Comparison of ENCODE assay signal across 9 mouse cellular contexts in genomic region chr19:28963513-28963841, GRCm38 (mm10). TPM values are rescaled to one million over a fixed set of nuclear protein-coding genes. Genes with fewer than 3 reads are reported as not detected.
DNase-seq lines count a peak whose midpoint lies in the region; ATAC-seq lines count a peak whose summit lies in the region.
"Had no signal": no experiment of that assay in that cellular context is flagged by ENCODE, and none has a peak within 500 bp of the region (broad histone marks: within the 10 kb centered on the region; RNA-seq: fewer than 3 reads in every experiment).

No protein-coding gene starts in this region.

- WGBS in kidney, embryonic 15.5 days, result 2% methylated on average over 4 of the region's 4 CpGs
- 3% methylated on average over 4 of the region's 4 CpGs for WGBS in embryonic facial prominence, embryonic 10.5 days
- WGBS in hindbrain, embryonic 14.5 days, result 4% methylated on average over 4 of the region's 4 CpGs
- 3% methylated on average over 4 of the region's 4 CpGs for WGBS in midbrain, embryonic 14.5 days

- peak overlapping the region; percentile 75 for H3K9ac ChIP-seq in kidney, embryonic 15.5 days
- peak overlapping the region; percentile 89 for H3K9ac ChIP-seq in hindbrain, embryonic 14.5 days
- peak overlapping the region; percentile 91 for H3K9ac ChIP-seq in midbrain, embryonic 14.5 days (replicated peaks; ENCODE audit: low read length)

- H3K4me3 ChIP-seq in kidney, embryonic 15.5 days (replicated peaks), result peak overlapping the region; percentile 89
- H3K4me3 ChIP-seq in embryonic facial prominence, embryonic 10.5 days, result peak overlapping the region; percentile 92
- peak overlapping the region; percentile 60 for H3K4me3 ChIP-seq in hindbrain, embryonic 14.5 days (replicated peaks; ENCODE audit: low read length)
- H3K4me3 ChIP-seq in midbrain, embryonic 14.5 days (replicated peaks; ENCODE audit: low read depth, low read length), result peak overlapping the region; percentile 80

- no peaks in the 10 kb centered on the region for H3K36me3 ChIP-seq in kidney, embryonic 15.5 days
- no peaks in the 10 kb centered on the region for H3K36me3 ChIP-seq in embryonic facial prominence, embryonic 10.5 days (replicated peaks)
- no peaks in the 10 kb centered on the region for H3K36me3 ChIP-seq in hindbrain, embryonic 14.5 days (replicated peaks; ENCODE audit: control insufficient read depth, insufficient read depth)
- no peaks in the 10 kb centered on the region for H3K36me3 ChIP-seq in midbrain, embryonic 14.5 days (ENCODE audit: control insufficient read depth, insufficient read depth, low read length)

- ATAC-seq in kidney, embryonic 15.5 days (replicated peaks; ENCODE audit: low FRiP score), result no peak
- ATAC-seq in hindbrain, embryonic 14.5 days (ENCODE audit: low FRiP score), result no peak; the same call in 1 of the 2 replicates
- no peak for ATAC-seq in midbrain, embryonic 14.5 days (ENCODE audit: low FRiP score, low TSS enrichment)

- peak overlapping the region; percentile 85 for H3K4me2 ChIP-seq in kidney, embryonic 15.5 days
- H3K4me2 ChIP-seq in hindbrain, embryonic 14.5 days (replicated peaks), result peak overlapping the region; percentile 72
- H3K4me2 ChIP-seq in midbrain, embryonic 14.5 days (ENCODE audit: low read length), result peak overlapping the region; percentile 89

- peaks cover 10% of the 10 kb centered on the region; the same call in 1 of the 2 replicates for H3K27me3 ChIP-seq in kidney, embryonic 15.5 days
- peaks cover 45% of the 10 kb centered on the region for H3K27me3 ChIP-seq in embryonic facial prominence, embryonic 10.5 days (replicated peaks; ENCODE audit: low read depth, poor library complexity, severe bottlenecking)
- no peaks in the 10 kb centered on the region for H3K27me3 ChIP-seq in hindbrain, embryonic 14.5 days (ENCODE audit: control insufficient read depth, insufficient read depth, low read length)
- H3K27me3 ChIP-seq in midbrain, embryonic 14.5 days (ENCODE audit: control insufficient read depth, insufficient read depth, low read length), result no peaks in the 10 kb centered on the region

- peaks cover 15% of the 10 kb centered on the region for H3K4me1 ChIP-seq in kidney, embryonic 15.5 days
- H3K4me1 ChIP-seq in embryonic facial prominence, embryonic 10.5 days, result peaks cover 18% of the 10 kb centered on the region
- H3K4me1 ChIP-seq in hindbrain, embryonic 14.5 days (replicated peaks; ENCODE audit: control insufficient read depth, insufficient read depth, low read length), result peaks cover 26% of the 10 kb centered on the region
- peaks cover 16% of the 10 kb centered on the region for H3K4me1 ChIP-seq in midbrain, embryonic 14.5 days (ENCODE audit: control insufficient read depth, insufficient read depth, low read length)

- H3K27ac ChIP-seq in kidney, embryonic 15.5 days, result no peak overlapping the region
- peak overlapping the region; percentile 88; the same call in 1 of the 2 replicates for H3K27ac ChIP-seq in embryonic facial prominence, embryonic 10.5 days (replicated peaks)
- peak overlapping the region; percentile 85 for H3K27ac ChIP-seq in hindbrain, embryonic 14.5 days
- peak overlapping the region; percentile 82 for H3K27ac ChIP-seq in midbrain, embryonic 14.5 days (replicated peaks; ENCODE audit: low read depth, low read length)

- H3K9me3 ChIP-seq in kidney, embryonic 15.5 days (replicated peaks), result no peaks in the 10 kb centered on the region
- no peaks in the 10 kb centered on the region for H3K9me3 ChIP-seq in embryonic facial prominence, embryonic 10.5 days
- H3K9me3 ChIP-seq in hindbrain, embryonic 14.5 days (ENCODE audit: control insufficient read depth, low read length), result no peaks in the 10 kb centered on the region
- H3K9me3 ChIP-seq in midbrain, embryonic 14.5 days (ENCODE audit: control insufficient read depth, low read length), result no peaks in the 10 kb centered on the region

- no peak for DNase-seq in kidney, postnatal 4 days
- DNase-seq in embryonic facial prominence, embryonic 10.5 days (ENCODE audit: low spot score), result no peak
- no peak for DNase-seq in hindbrain, embryonic 14.5 days (ENCODE audit: low spot score)
- DNase-seq in midbrain, embryonic 14.5 days, result no peak
- no peak for DNase-seq in adrenal gland, adult 18-20 months (ENCODE audit: low spot score in 2 of 2)
- DNase-seq in adrenal gland, postnatal 25 days, result no peak
- no peak for DNase-seq in lung, adult 18-20 months

RNA-seq across cellular contexts. Expression of gene Plpp6, which starts 0.3 kb away (rescaled TPM):
- polyA plus RNA-seq in kidney, embryonic 15.5 days (2015; fragmentation: Nextera tagmentation; extraction: Ambion mirVana), result 9.0 and 9.9 TPM in 2 replicates
- 4.1 and 4.3 TPM in 2 replicates for polyA plus RNA-seq in embryonic facial prominence, embryonic 10.5 days (2016; fragmentation: Nextera tagmentation; extraction: Ambion mirVana)
- polyA plus RNA-seq in hindbrain, embryonic 14.5 days (2014; fragmentation: Nextera tagmentation; extraction: Ambion mirVana), result 18.7 and 21.3 TPM in 2 replicates
- polyA plus RNA-seq in midbrain, embryonic 14.5 days (2014; fragmentation: Nextera tagmentation; extraction: Ambion mirVana), result 14.7 and 17.0 TPM in 2 replicates
- total RNA-seq in adrenal gland, adult 18-20 months (2021), result 10 to 100 TPM; 26.7 to 42.6 TPM
- 31.1 and 43.3 TPM in 2 replicates for total RNA-seq in adrenal gland, postnatal 25 days (2021)

RNA-seq across cellular contexts. Expression of gene 4430402I18Rik, which starts 4.1 kb away (rescaled TPM):
- polyA plus RNA-seq in kidney, embryonic 15.5 days (2015; fragmentation: Nextera tagmentation; extraction: Ambion mirVana), result 4.9 and 5.1 TPM in 2 replicates
- polyA plus RNA-seq in embryonic facial prominence, embryonic 10.5 days (2016; fragmentation: Nextera tagmentation; extraction: Ambion mirVana), result 0.31 and 0.52 TPM in 2 replicates
- 0.56 and 2.0 TPM in 2 replicates for polyA plus RNA-seq in hindbrain, embryonic 14.5 days (2014; fragmentation: Nextera tagmentation; extraction: Ambion mirVana)
- polyA plus RNA-seq in midbrain, embryonic 14.5 days (2014; fragmentation: Nextera tagmentation; extraction: Ambion mirVana), result 0.85 and 0.96 TPM in 2 replicates
- 10 to 100 TPM in 1 of 2 experiments, 1 to 10 TPM in 1; 3.4 to 14.2 TPM for total RNA-seq in adrenal gland, adult 18-20 months (2021)
- 3.6 and 4.2 TPM in 2 replicates for total RNA-seq in adrenal gland, postnatal 25 days (2021)
- total RNA-seq: hematopoietic stem cell, adult 5-6 weeks had no signal

RNA-seq across cellular contexts. Expression of gene Cdc37l1, which starts 26.7 kb away (rescaled TPM):
- 35.0 and 36.5 TPM in 2 replicates for polyA plus RNA-seq in kidney, embryonic 15.5 days (2015; fragmentation: Nextera tagmentation; extraction: Ambion mirVana)
- 37.3 and 37.9 TPM in 2 replicates for polyA plus RNA-seq in embryonic facial prominence, embryonic 10.5 days (2016; fragmentation: Nextera tagmentation; extraction: Ambion mirVana)
- polyA plus RNA-seq in hindbrain, embryonic 14.5 days (2014; fragmentation: Nextera tagmentation; extraction: Ambion mirVana), result 56.6 and 58.3 TPM in 2 replicates
- polyA plus RNA-seq in midbrain, embryonic 14.5 days (2014; fragmentation: Nextera tagmentation; extraction: Ambion mirVana), result 54.8 and 62.3 TPM in 2 replicates
- total RNA-seq in adrenal gland, adult 18-20 months (2021), result 10 to 100 TPM; 44.6 to 50.4 TPM
- total RNA-seq in adrenal gland, postnatal 25 days (2021), result 52.2 and 62.0 TPM in 2 replicates
